Comparison of ENCODE assay signal across 8 mouse cellular contexts in the genomic region with DNA sequence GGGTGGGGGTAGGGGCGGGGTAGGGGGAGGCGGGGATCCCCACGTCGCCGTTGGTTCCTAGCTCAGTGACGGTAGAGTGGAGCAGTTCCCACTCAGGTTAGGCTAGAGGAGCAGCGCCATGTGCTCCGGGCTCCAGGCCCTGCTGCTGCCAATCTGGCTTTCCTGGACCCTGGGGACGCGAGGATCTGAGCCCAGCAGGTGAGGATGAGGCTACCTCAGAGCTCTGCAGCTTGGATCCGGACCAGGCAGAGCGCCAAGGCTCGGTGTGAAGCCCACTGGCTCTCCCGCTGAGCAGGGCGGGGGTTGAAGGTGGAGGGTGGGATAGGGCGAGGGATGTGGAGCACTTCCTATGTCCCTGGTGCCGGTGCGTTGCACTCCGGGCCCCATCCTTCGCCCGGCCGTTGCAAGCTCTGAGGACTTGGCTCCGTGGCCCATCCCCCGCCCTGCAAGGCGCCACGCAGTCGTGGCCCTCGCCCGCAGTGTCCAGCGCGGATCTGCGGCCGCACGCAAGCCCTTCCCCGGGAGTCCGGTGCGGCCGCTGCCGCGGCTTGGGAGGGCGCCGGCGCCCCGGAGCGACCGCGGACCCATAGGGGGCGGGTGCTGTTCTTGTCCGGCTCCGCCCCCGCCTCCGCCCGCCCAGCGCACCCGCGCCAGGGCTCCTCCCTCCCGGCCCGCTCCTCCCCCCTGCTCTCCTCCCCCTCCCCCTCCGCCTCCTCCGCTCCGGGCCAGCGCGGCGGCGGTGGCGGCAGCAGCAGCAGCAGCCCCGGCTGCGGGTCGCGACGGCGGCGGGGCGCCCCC.
A peak's percentile ranks its signal among the peaks of the same experiment; 100 is the strongest.
DNase-seq lines count a peak whose midpoint lies in the region; ATAC-seq and TF ChIP-seq lines count a peak whose summit lies in the region.

No protein-coding gene starts in this region.

- no peak for ATAC-seq in erythroid progenitor cell, adult 5-6 weeks (replicated peaks; ENCODE audit: low FRiP score, poor library complexity, severe bottlenecking)

- H3K27ac ChIP-seq in ES-E14 (ENCODE audit: insufficient read depth, low read depth, low read length, poor library complexity, severe bottlenecking): no peak overlapping the region
- H3K27ac ChIP-seq in embryonic facial prominence, embryonic 10.5 days (replicated peaks): peak overlapping the region; percentile 76

- in situ Hi-C loops in ES-E14 (cut with MboI; ENCODE audit: low sequenced_read_pairs in 2 of 2, unreplicated experiment in 2 of 2): no loop called here

- H3K4me1 ChIP-seq in ES-E14 (ENCODE audit: control insufficient read depth in 2 of 2, insufficient read depth in 2 of 2, low read length in 2 of 2, poor library complexity in 1 of 2): peaks cover 0 to 2% of the 10 kb centered on the region in 2 experiments; a peak in 1 of 4 replicates
- peaks cover 15% of the 10 kb centered on the region for H3K4me1 ChIP-seq in embryonic facial prominence, embryonic 10.5 days

- peak; percentile 51 for DNase-seq in ES-E14 (ENCODE audit: low read depth, low spot score)
- peak; percentile 91 for DNase-seq in adrenal gland, postnatal 14 days
- DNase-seq in embryonic facial prominence, embryonic 10.5 days (ENCODE audit: low spot score): peak; percentile 92
- DNase-seq in heart, postnatal 10 days: peak; percentile 22 to 28
- peak; percentile 58 to 86 for DNase-seq in layer of hippocampus, adult 18-20 months (ENCODE audit: low spot score in 2 of 2)
- DNase-seq in lung, postnatal 10 days: peak; percentile 6
- peak; percentile 83 for DNase-seq in right cerebral cortex, adult 18-20 months

- under 1% methylated on average over 72 of the region's 74 CpGs for WGBS in embryonic facial prominence, embryonic 10.5 days

- H3K4me3 ChIP-seq in ES-E14 (ENCODE audit: insufficient read depth in 1 of 2, low read depth in 1 of 2, low read length in 2 of 2, poor library complexity in 1 of 2, severe bottlenecking in 1 of 2): peak overlapping the region; percentile 84 to 91
- H3K4me3 ChIP-seq in embryonic facial prominence, embryonic 10.5 days: peak overlapping the region; percentile 81

- no peaks in the 10 kb centered on the region for H3K9me3 ChIP-seq in ES-E14 (ENCODE audit: control insufficient read depth, insufficient read depth, low read depth, low read length)
- H3K9me3 ChIP-seq in embryonic facial prominence, embryonic 10.5 days: no peaks in the 10 kb centered on the region

- intact Hi-C loops in heart, postnatal 10 days (cut with DNase I): no loop called here

- H3K9ac ChIP-seq in ES-E14 (ENCODE audit: insufficient read depth, low read depth, low read length, poor library complexity, severe bottlenecking): peak overlapping the region; percentile 82

- H3K27me3 ChIP-seq in embryonic facial prominence, embryonic 10.5 days (replicated peaks; ENCODE audit: low read depth, poor library complexity, severe bottlenecking): peaks cover 41% of the 10 kb centered on the region

- no peaks in the 10 kb centered on the region for H3K36me3 ChIP-seq in ES-E14 (ENCODE audit: control insufficient read depth, insufficient read depth, low read length, poor library complexity, severe bottlenecking)
- H3K36me3 ChIP-seq in embryonic facial prominence, embryonic 10.5 days (replicated peaks): no peaks in the 10 kb centered on the region

TF ChIP-seq in ES-E14, 5 proteins besides CTCF, POLR2A, EP300 and RAD21:
- TF ChIP-seq HCFC1 (IDR thresholded peaks at IDR 0.05; ENCODE audit: borderline replicate concordance, insufficient read depth, low read length) (no peak), ZNF384 (IDR thresholded peaks at IDR 0.05; ENCODE audit: low read depth, low read length) (no peak), ZC3H11A (IDR thresholded peaks at IDR 0.05; ENCODE audit: borderline replicate concordance, low read depth, low read length) (no peak), MAFK (IDR thresholded peaks at IDR 0.05; ENCODE audit: insufficient read depth, low read depth, low read length) (no peak), CHD2 (IDR thresholded peaks at IDR 0.05; ENCODE audit: low read depth, low read length) (no peak)

Comparison
In these comparisons a context has a peak if more than half of its experiments do, and no peak if none do; other contexts are left out.
1. DNase-seq: peak in every context shown above with its lines; median percentile 92 in embryonic facial prominence, embryonic 10.5 days; 91 in adrenal gland, postnatal 14 days; 83 in right cerebral cortex, adult 18-20 months; 72 in layer of hippocampus, adult 18-20 months; 51 in ES-E14; 25 in heart, postnatal 10 days; 6 in lung, postnatal 10 days.